26 mouse cellular contexts compared by ENCODE assay signal in the genomic region with DNA sequence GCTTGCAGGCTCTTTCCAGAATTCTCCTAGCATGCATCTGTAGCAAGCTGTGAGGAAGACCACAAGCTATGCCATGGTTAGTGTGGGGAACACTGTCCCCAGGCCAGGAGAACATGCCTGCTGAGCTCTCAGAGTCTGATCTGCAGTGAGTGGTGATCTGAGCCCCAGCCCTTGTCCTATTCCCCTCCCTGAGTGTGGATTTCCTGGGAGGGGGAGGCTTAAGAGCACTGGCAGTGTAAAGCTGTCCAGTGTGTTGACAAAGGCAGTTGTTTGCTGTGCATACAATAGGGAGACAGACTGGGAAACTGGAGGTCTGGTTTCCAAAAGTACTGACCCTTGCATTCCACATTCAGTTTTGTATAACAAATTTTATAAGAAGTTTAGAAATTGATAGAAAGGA. TPM values are rescaled to one million over a fixed set of nuclear protein-coding genes. Genes with fewer than 3 reads are reported as not detected.
"Had no signal": no experiment of that assay in that cellular context is flagged by ENCODE, and none has a peak within 500 bp of the region (broad histone marks: within the 10 kb centered on the region; RNA-seq: fewer than 3 reads in every experiment).

No protein-coding gene starts in this region.

RNA-seq across cellular contexts. Expression of a gene that starts 32.1 kb away (rescaled TPM):
- polyA plus RNA-seq: heart, adult 2 months had no signal

RNA-seq across cellular contexts. Expression of a gene that starts 34.1 kb away (rescaled TPM):
- polyA plus RNA-seq: heart, adult 2 months; heart, embryonic 10.5 days; heart, embryonic 12.5 days; heart, embryonic 13.5 days; heart, embryonic 14.5 days; heart, embryonic 15.5 days; heart, embryonic 16.5 days; heart, postnatal 0 days; hindbrain, embryonic 10.5 days; hindbrain, embryonic 11.5 days; hindbrain, embryonic 12.5 days; hindbrain, embryonic 13.5 days; intestine, postnatal 0 days; kidney, adult 2 months; kidney, embryonic 15.5 days; kidney, postnatal 0 days; large intestine, adult 2 months had no signal

RNA-seq across cellular contexts. Expression of a gene that starts 41.7 kb away (rescaled TPM):
- polyA plus RNA-seq: heart, adult 2 months; heart, embryonic 11.5 days; heart, embryonic 12.5 days; heart, embryonic 14.5 days; heart, embryonic 15.5 days; heart, postnatal 0 days; hindbrain, embryonic 10.5 days; hindbrain, embryonic 11.5 days; hindbrain, embryonic 12.5 days; hindbrain, embryonic 13.5 days; hindbrain, embryonic 14.5 days; hindbrain, embryonic 15.5 days; hindbrain, embryonic 16.5 days; hindbrain, postnatal 0 days; intestine, embryonic 15.5 days; intestine, postnatal 0 days; kidney, adult 2 months; kidney, embryonic 14.5 days; kidney, embryonic 15.5 days; kidney, embryonic 16.5 days; kidney, postnatal 0 days; large intestine, adult 2 months had no signal

RNA-seq across cellular contexts. Expression of a gene that starts 43.8 kb away (rescaled TPM):
- polyA plus RNA-seq: heart, adult 2 months; heart, embryonic 10.5 days; heart, embryonic 11.5 days; heart, embryonic 12.5 days; heart, embryonic 13.5 days; heart, embryonic 14.5 days; heart, embryonic 15.5 days; heart, embryonic 16.5 days; heart, postnatal 0 days; hindbrain, embryonic 10.5 days; hindbrain, embryonic 11.5 days; hindbrain, embryonic 12.5 days; hindbrain, embryonic 13.5 days; hindbrain, embryonic 14.5 days; hindbrain, embryonic 15.5 days; hindbrain, embryonic 16.5 days; hindbrain, postnatal 0 days; inflammation-experienced regulatory T-cells, adult 6 months; intestine, embryonic 15.5 days; intestine, postnatal 0 days; kidney, adult 2 months; kidney, embryonic 14.5 days; kidney, embryonic 15.5 days; kidney, embryonic 16.5 days; kidney, postnatal 0 days; large intestine, adult 2 months had no signal
